Mouse (Mus musculus) heart, embryonic 12.5 days (tissue): Measurements from ENCODE around the gene Itga7. TPM values are rescaled to one million over a fixed set of nuclear protein-coding genes. Genes with fewer than 3 reads are reported as not detected.

Experiments
- ATAC-seq: fragments of 200-750 bp; cut with Nextera tagmentation; 2 replicates; pipeline ENCODE4 v1.8.0; 2017; ENCODE audit warnings: moderate TSS enrichment, moderate library complexity; ENCODE audit not compliant: insufficient number of reproducible peaks, low FRiP score
- H3K27ac ChIP-seq: fragments of 300-500 bp; sonication (generic); 2 replicates; pipeline ENCODE4 v1.5.1; 2016; ENCODE audit warnings: mild to moderate bottlenecking, moderate library complexity; ENCODE audit not compliant: poor library complexity, severe bottlenecking
- H3K27me3 ChIP-seq: fragments of 300-500 bp; sonication (generic); replicated peaks from 2 replicates; pipeline ENCODE4 v1.6.1; 2016; ENCODE audit warnings: mild to moderate bottlenecking, moderate library complexity
- H3K36me3 ChIP-seq: fragments of 300-500 bp; sonication (generic); 2 replicates; pipeline ENCODE4 v1.6.1; 2016; ENCODE audit warnings: mild to moderate bottlenecking, moderate library complexity
- H3K4me1 ChIP-seq: fragments of 300-500 bp; sonication (generic); replicated peaks from 2 replicates; pipeline ENCODE4 v1.6.1; 2016; ENCODE audit warnings: mild to moderate bottlenecking
- H3K4me2 ChIP-seq: fragments of 300-500 bp; sonication (generic); 2 replicates; pipeline ENCODE4 v1.6.1; 2016; ENCODE audit warnings: mild to moderate bottlenecking, moderate library complexity
- H3K4me3 ChIP-seq: fragments of 300-500 bp; sonication (generic); 2 replicates; pipeline ENCODE4 v1.5.1; 2016; ENCODE audit warnings: mild to moderate bottlenecking
- H3K9ac ChIP-seq: fragments of 300-500 bp; sonication (generic); 2 replicates; pipeline ENCODE4 v1.6.1; 2016; ENCODE audit warnings: mild to moderate bottlenecking, moderate library complexity
- H3K9me3 ChIP-seq: fragments of 300-500 bp; sonication (generic); replicated peaks from 2 replicates; pipeline ENCODE4 v1.6.1; 2016; ENCODE audit warnings: mild to moderate bottlenecking, moderate library complexity
- WGBS: fragments of 180-500 bp; shearing (Covaris S2); methylation state at CpG from one replicate; pipeline ENCODE4 v1.1.7; 2016; 5-methylcytosine and 5-hydroxymethylcytosine counted together
- polyA plus RNA-seq: library from polyadenylated mRNA; unstranded; fragments of >200 nt; fragmentation: Nextera tagmentation; extraction: Ambion mirVana; gene quantifications from 2 replicates; pipeline ENCODE4 v1.2.1, GENCODE M21; 2016

The Itga7 gene
- polyA plus RNA-seq, 1 experiment from 2014 or later = 1.4 TPM

DNA sequence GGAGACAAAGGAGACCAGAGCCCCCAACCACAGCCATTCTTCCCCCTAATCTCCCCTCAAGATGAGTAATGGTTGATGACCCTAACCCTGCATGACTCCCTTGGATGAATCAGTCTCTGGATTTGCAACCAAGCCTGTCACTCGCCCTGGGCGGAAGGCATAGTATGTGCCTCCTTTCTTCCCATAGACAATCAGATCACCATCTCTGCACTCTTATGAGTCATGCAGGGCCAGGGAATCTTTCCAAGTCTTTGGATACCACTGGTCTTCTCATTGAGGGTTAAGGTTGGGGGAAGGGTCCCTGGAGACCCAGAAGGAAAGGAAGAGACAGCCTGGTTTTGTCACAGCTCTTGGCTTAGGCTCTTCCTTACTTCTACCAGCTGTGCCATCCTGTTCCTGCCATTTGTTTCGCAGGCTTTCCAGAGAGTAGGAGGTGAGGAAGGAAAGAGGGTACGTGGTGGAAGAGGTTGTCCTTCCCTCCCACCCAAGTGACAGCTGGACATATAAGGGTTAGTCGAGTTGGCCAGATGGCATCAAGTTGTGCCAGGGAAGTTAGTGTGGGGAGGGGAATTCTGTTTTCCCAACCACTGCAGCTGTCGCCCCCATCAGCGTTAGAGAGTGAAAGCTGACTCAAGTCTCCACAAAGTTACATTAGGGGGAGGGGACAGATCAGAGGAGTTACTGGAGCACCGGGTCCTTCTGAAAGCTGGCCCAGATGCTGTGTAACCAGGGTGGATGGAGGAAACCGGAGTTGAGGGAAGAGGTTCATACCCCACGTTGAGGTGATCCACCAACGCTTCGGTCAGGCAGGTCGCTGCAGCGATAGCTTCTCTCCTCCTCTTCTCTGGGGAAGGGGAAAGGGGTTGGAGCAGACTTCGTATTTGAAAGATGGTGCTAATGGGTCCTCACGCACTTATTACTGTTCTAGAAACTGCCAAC, 11.5 kb upstream of the Itga7 start:
- Histone ChIP-seq H3K27ac (peak overlapping the region; percentile 87; the same call in 1 of the 2 replicates), H3K4me2 (peak overlapping the region; percentile 85), H3K4me1 (peaks cover 43% of the 10 kb centered on the region), H3K4me3 (peak overlapping the region; percentile 80), H3K9me3 (no peaks in the 10 kb centered on the region), H3K9ac (peak overlapping the region; percentile 84), H3K36me3 (peaks cover 13% of the 10 kb centered on the region), H3K27me3 (no peaks in the 10 kb centered on the region)
- ATAC-seq = no peak
- WGBS = 65% methylated on average over 16 of the region's 16 CpGs

DNA sequence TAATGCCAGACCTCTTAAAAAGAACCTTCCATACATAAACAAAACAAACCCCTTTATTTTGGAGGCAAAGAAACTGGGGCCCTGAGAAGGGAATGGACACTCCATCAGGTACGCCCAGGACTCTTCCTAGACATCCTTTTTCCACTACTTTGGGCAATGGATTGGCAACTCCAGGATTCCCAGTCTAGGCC, 10.9 kb upstream of the Itga7 start, which contains the start of gene Rdh5:
Gene Rdh5, minus strand, starts transcription at position 67 of the 191 bp plus-strand sequence.
- Histone ChIP-seq H3K9ac (peak within 1 kb of the TSS; percentile 84), H3K4me3 (peak within 1 kb of the TSS; percentile 80), H3K4me1 (peaks cover 42% of the 10 kb centered on the region), H3K9me3 (no peaks in the 10 kb centered on the region), H3K27ac (peak within 1 kb of the TSS; percentile 87), H3K36me3 (peaks cover 8% of the 10 kb centered on the region), H3K27me3 (no peaks in the 10 kb centered on the region), H3K4me2 (peak within 1 kb of the TSS; percentile 85)
- ATAC-seq = no peak
- 22% methylated on average over 1 of the region's 1 CpGs for WGBS

DNA sequence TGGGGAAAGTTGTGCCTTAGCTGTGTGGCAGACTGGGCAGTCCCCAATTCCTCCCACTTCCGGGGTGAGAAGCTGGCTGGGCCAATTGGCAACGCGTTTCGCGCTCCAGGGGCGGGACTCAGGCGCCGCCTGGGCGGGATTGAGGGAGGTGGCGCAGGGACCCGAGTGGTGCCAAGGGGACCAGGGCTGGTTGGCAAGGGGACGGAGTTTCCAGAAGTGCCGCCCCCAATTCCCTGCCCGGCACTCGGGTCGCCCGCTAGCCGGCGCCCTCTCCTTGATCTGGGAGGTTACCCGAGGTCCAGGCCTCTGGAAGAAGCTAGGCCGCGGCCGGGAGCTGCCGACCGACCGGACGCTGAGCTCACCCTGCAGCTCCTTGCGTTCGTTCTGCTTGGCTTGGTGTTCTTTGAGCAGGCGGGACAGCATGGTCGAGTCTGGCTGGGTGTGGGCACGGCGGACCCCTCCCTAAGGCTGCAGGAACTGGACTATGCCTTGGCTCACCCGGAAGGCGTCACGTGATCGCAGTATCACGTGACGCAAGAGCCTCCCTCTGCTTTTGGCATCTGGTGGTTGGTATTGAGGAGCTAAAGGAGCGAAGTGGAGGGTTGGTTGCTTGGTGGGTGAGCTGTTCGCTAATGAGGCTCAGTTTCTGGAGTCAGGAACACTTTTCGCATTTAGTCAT, 10.5 kb upstream of the Itga7 start:
- Histone ChIP-seq H3K36me3 (peaks cover 3% of the 10 kb centered on the region), H3K4me1 (peaks cover 43% of the 10 kb centered on the region), H3K9me3 (no peaks in the 10 kb centered on the region), H3K27ac (peak overlapping the region; percentile 87), H3K27me3 (0 out of 2 replicates have a peak, but pooled peaks cover under 1% of the 10 kb centered on the region), H3K9ac (peak overlapping the region; percentile 84), H3K4me3 (peak overlapping the region; percentile 80), H3K4me2 (peak overlapping the region; percentile 85)
- WGBS = under 1% methylated on average over 41 of the region's 42 CpGs
- ATAC-seq = peak; percentile 92

DNA sequence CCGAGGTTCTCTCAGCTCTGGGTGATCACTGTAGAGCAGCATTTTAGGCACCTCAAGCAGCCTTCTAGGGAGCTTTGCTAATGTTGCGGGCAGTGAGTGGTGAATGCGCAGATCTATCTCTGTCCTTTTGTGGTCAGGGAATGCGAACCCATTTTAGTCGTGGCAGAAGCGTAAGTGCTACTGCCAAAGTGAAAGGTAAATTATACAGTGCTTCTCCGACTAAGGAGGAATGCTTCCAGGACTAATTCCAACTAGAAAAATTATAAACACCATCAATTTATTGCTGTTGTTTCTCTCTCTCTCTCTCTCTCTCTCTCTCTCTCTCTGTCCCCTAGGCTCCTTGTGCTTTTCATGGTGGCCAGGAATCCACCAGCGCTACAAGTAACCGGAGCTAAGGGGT, 9.7 kb upstream of the Itga7 start, which contains the start of gene Bloc1s1:
Gene Bloc1s1, minus strand, starts transcription at position 101 of the 400 bp plus-strand sequence.
- 61% methylated on average over 9 of the region's 9 CpGs for WGBS
- H3K4me2 ChIP-seq = peak within 1 kb of the TSS; percentile 85

DNA sequence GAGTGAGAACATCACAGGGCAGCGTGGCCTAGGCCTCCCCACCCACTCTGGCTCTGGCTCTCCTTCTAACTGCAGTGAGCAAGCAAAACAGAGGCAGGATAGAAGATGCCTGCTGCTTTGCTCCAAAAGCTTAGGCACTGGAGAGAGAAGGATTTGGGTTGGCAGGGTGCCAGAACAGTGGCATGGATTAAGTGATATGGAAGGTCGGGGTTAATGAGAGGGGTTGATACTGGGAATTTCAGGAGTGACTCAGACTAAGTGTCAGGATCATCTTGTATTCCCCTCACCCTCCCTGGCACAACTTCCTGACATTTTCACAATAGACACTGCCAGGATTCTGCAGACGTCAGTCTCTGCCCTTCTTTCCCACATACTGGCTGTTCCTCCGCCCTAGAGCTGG, 5.3 kb upstream of the Itga7 start:
- WGBS = 35% methylated on average over 4 of the region's 4 CpGs
- H3K27ac ChIP-seq = no peak overlapping the region
- H3K9me3 ChIP-seq = no peaks in the 10 kb centered on the region
- H3K4me2 ChIP-seq = no peak overlapping the region
- no peaks in the 10 kb centered on the region for H3K36me3 ChIP-seq
- H3K4me1 ChIP-seq = peaks cover 27% of the 10 kb centered on the region
- H3K4me3 ChIP-seq = no peak overlapping the region
- no peak overlapping the region for H3K9ac ChIP-seq
- ATAC-seq = no peak
- H3K27me3 ChIP-seq = peaks cover 18% of the 10 kb centered on the region

More for the DNA sequence above, 9.7 kb upstream of the Itga7 start, which contains the start of gene Bloc1s1:
- Histone ChIP-seq H3K9me3 (no peaks in the 10 kb centered on the region), H3K27me3 (0 out of 2 replicates have a peak, but pooled peaks cover 3% of the 10 kb centered on the region), H3K9ac (peak within 1 kb of the TSS; percentile 84), H3K36me3 (no peaks in the 10 kb centered on the region), H3K4me1 (peaks cover 47% of the 10 kb centered on the region), H3K4me3 (peak within 1 kb of the TSS; percentile 80), H3K27ac (peak within 1 kb of the TSS; percentile 87)
- ATAC-seq = no peak

DNA sequence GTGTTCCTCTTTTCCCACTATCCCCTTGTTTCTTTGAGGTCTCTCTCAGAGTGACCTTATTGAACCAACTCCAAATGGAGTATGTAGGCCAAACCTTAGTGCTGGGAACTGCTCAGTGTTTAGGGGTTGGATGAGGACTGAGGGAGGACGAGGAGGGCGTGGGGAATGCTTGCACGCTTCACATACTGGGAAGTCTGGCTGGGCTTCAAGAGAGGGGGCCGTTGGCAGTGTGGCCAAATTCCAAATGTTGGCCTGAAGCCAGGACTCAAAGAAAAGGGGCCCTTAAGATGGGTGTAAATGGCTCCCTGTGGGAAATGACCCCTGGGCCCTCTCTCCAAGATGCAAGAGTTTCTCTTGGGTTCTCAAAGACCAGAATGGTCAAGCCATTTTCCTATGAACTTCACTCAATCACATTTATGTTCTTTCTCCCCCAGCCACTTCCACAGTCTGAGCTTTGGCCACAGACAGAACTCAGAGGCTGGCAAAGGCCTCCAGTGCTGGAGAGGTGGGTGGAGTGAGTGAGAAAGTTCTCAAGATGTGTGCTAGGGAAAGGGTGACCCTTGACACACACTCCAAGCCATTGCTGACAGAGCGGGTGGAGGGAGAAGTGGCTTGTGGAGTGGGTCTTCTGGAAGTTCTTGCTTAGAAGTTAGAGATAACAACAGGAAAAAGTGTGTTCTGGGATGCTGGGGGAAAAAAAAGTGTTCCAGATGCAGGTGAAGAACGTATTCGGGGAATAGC, 3.8 kb upstream of the Itga7 start:
- no peak overlapping the region for H3K9ac ChIP-seq
- 56% methylated on average over 7 of the region's 7 CpGs for WGBS
- H3K4me2 ChIP-seq = no peak overlapping the region
- H3K36me3 ChIP-seq = no peaks in the 10 kb centered on the region
- ATAC-seq = no peak
- H3K27ac ChIP-seq = no peak overlapping the region
- H3K27me3 ChIP-seq = peaks cover 30% of the 10 kb centered on the region
- peaks cover 31% of the 10 kb centered on the region for H3K4me1 ChIP-seq
- no peaks in the 10 kb centered on the region for H3K9me3 ChIP-seq
- no peak overlapping the region for H3K4me3 ChIP-seq

DNA sequence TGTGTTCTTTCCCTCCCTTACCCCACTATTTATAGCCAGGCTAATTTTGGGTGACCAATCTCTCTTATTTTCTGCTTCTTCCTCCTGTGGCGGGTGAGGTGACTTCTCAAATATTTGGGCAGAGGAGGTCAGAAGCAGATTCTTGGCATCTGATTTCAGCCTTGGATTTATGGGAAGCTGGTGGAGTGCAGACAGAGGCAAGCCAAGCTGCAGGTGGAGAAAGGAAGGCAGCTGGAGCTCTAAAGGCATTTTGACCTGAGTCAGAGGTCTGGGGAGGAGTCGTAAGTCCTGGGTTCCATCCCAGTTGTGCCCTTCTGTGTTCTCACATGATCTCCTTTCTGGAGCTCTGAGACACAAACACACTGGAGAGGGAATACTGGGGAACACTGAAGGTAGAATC, 2.2 kb upstream of the Itga7 start:
- 58% methylated on average over 2 of the region's 2 CpGs for WGBS
- Histone ChIP-seq H3K36me3 (no peaks in the 10 kb centered on the region), H3K9ac (no peak overlapping the region), H3K4me3 (no peak overlapping the region), H3K4me1 (peaks cover 31% of the 10 kb centered on the region), H3K27me3 (peaks cover 46% of the 10 kb centered on the region), H3K27ac (no peak overlapping the region), H3K4me2 (no peak overlapping the region), H3K9me3 (no peaks in the 10 kb centered on the region)
- no peak for ATAC-seq

DNA sequence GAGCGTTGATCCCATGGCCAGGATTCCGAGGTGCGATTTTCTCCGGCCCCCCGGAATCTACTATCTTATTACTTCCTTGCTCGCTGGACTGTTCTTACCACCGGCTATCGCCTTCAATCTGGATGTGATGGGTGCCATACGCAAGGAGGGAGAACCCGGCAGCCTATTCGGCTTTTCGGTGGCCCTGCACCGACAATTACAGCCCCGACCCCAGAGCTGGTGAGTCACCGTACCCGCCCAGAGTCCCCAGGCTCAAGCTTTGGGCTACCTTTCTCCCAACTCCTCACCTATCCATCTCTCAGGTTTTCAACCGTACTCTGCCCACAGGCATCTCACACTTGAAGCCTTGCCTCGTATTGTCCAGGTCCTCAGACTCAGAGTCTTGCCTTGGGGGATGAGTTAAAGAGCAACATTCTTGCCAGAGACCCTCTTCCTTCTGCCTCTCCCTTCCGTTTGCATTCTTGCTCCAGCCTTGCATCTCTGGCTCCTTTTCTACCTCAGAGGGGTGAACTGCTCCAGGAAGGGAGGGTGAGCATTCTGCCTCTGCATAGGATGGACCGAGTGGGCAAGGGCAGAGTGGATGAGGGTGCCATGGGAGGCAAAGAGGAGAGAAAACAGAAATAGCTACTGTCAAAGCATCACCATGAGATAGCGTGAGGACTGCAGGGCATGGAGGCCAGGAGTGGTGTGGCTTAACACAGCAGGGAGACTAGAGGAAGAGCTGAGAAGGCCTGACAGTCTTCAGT, 531 bp downstream of the Itga7 start:
- Histone ChIP-seq H3K27me3 (peaks cover 44% of the 10 kb centered on the region), H3K9ac (peak overlapping the region; percentile 42), H3K36me3 (no peaks in the 10 kb centered on the region), H3K4me2 (peak overlapping the region; percentile 89), H3K27ac (no peak overlapping the region), H3K4me1 (peaks cover 23% of the 10 kb centered on the region), H3K4me3 (peak overlapping the region; percentile 49), H3K9me3 (no peaks in the 10 kb centered on the region)
- ATAC-seq = no peak
- 4% methylated on average over 21 of the region's 21 CpGs for WGBS

DNA sequence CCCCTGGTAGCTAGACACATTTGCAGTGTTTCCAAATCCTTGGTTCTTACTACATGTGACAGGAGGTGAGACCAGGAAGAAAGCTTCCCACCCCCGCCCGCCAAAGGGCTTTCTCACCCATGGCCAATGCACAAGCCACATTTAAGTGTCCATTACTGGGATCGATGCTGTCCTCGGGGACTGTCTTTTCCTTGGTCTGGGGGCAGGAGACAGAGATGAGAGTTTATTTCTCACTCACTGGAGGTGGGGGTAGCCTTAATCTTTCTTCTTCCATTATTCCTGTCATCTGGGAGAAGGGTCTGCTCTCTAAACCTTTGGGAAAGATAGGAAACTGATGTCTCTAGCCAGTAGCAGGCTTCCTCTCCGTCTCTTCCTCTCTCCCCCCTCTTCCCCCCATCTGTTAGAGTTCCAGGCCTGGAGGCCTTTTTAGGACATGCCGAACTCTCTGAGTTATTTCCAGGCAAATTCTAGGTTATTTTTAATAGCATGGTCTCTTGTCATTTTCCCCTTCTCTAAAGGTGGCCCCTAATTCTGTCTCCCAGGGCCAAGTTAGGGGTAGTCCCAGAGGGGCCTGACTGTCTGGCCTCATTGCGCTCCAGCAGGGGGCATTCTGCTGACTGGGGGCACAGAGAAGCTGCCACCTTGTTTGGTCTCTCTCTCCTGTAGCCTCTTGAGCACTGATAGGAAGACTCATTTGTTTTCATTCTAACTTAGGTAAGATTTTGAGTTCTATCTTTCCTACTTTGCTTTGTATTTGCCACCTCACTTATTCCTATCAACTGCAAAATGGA, 1.6 kb downstream of the Itga7 start:
- H3K36me3 ChIP-seq = no peaks in the 10 kb centered on the region
- no peaks in the 10 kb centered on the region for H3K9me3 ChIP-seq
- peaks cover 23% of the 10 kb centered on the region for H3K4me1 ChIP-seq
- peaks cover 44% of the 10 kb centered on the region for H3K27me3 ChIP-seq
- no peak overlapping the region for H3K9ac ChIP-seq
- 50% methylated on average over 7 of the region's 7 CpGs for WGBS
- no peak overlapping the region for H3K4me3 ChIP-seq
- peak overlapping the region; percentile 89; the same call in 1 of the 2 replicates for H3K4me2 ChIP-seq
- no peak overlapping the region for H3K27ac ChIP-seq
- ATAC-seq = no peak
